Mouse (Mus musculus): Measurements from ENCODE around the gene Cyp1a1. TPM values are rescaled to one million over a fixed set of nuclear protein-coding genes. Genes with fewer than 3 reads are reported as not detected.

Gene Cyp1a1
- total RNA-seq, 2 experiments from 2014 or later: not detected

- peak in 1 of 2 experiments; percentile 38 for DNase-seq
- intact Hi-C loops (cut with DNase I): loop anchor here (5.0 kb wide), 1 partner anchor 206 kb away; no protein-coding TSS in a partner anchor
Observed at GRCm38 (mm10) chr9:57748137-57748536, 60.4 kb downstream of the Cyp1a1 start.

GRCm38 (mm10) chr9:57748831-57749230 is 61.1 kb downstream of the Cyp1a1 start:
- no peak for DNase-seq
- intact Hi-C loops (cut with DNase I): loop anchor here (5.0 kb wide), 1 partner anchor 207 kb away; no protein-coding TSS in a partner anchor

GRCm38 (mm10) chr9:57750901-57751300 is 63.2 kb downstream of the Cyp1a1 start:
- no peak for DNase-seq
- intact Hi-C loops (cut with DNase I): loop anchor here (10.0 kb wide), 1 partner anchor 226 kb away; the partner anchor contains the start of gene Cox5a

Other genes with a start within 250 kb of the Cyp1a1 start
- gene Ppcdc, start 247.8 kb upstream of the Cyp1a1 start, total RNA-seq (2021): 1 to 10 TPM; 8.2 to 8.8 TPM
- gene Scamp5, start 219.9 kb upstream of the Cyp1a1 start, total RNA-seq (2021): 1 to 10 TPM; 5.4 to 6.4 TPM
- 1 to 10 TPM; 1.0 to 2.1 TPM for gene Rpp25, start 183.9 kb upstream of the Cyp1a1 start, total RNA-seq (2021)
- 1,000 to 10,000 TPM; 2,624 to 2,673 TPM for gene Cox5a, start 166.7 kb upstream of the Cyp1a1 start, total RNA-seq (2021)
- gene Fam219b, start 150.4 kb upstream of the Cyp1a1 start, total RNA-seq (2021): 1 to 10 TPM; 7.2 to 8.3 TPM
- gene Mpi, start 135.2 kb upstream of the Cyp1a1 start, total RNA-seq (2021): 100 to 1,000 TPM; 129 to 161 TPM
- gene Scamp2, start 127.0 kb upstream of the Cyp1a1 start, total RNA-seq (2021): 10 to 100 TPM; 25.8 to 29.4 TPM
- gene Ulk3, start 98.5 kb upstream of the Cyp1a1 start, total RNA-seq (2021): 1 to 10 TPM; 7.1 to 8.2 TPM
- not detected for gene Cplx3, start 81.6 kb upstream of the Cyp1a1 start, total RNA-seq (2021)
- gene Lman1l, start 67.2 kb upstream of the Cyp1a1 start, total RNA-seq (2021): not detected
- 10 to 100 TPM; 26.2 to 28.5 TPM for gene Csk, start 34.3 kb upstream of the Cyp1a1 start, total RNA-seq (2021)
- gene Cyp1a2, start 4.2 kb upstream of the Cyp1a1 start, total RNA-seq (2021): not detected
- 1 to 10 TPM; 5.0 to 5.2 TPM for gene Edc3, start 20.6 kb downstream of the Cyp1a1 start, total RNA-seq (2021)
- 10 to 100 TPM; 29.4 to 39.8 TPM for gene Clk3, start 77.9 kb downstream of the Cyp1a1 start, total RNA-seq (2021)
- gene Arid3b, start 148.9 kb downstream of the Cyp1a1 start, total RNA-seq (2021): 1 to 10 TPM; 3.6 to 4.1 TPM
- gene Ubl7, start 223.1 kb downstream of the Cyp1a1 start, total RNA-seq (2021): 10 to 100 TPM; 78.9 to 82.4 TPM